Mouse (Mus musculus): ENCODE results near the gene Tyk2. TPM values are rescaled to one million over a fixed set of nuclear protein-coding genes. Genes with fewer than 3 reads are reported as not detected.

Gene Tyk2
- polyA plus RNA-seq, 1 experiment from 2014 or later: 8.0 TPM

DNA sequence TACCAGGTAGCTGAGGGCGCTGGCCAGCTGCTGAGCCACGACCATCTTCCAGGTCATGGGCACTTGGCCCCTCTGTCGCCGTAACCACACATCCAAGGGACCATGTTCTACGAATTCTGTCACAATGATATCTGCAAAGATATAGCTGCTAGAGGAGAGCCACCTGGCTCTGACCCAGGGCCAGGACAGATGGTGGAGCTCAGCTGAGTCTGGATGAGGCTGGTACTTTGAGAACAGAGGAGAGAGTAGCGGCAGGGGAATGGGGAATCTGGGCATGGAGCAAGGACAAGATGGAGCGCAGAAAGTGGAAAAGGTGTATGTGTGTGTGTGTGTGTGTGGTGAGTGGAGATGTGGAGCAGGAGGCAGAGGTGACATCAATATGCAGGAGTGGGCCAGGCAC is 16.9 kb downstream of the Tyk2 start:
- WGBS: 90% methylated on average over 7 of the region's 7 CpGs
- H3K9me3 ChIP-seq (ENCODE audit: control insufficient read depth, low read length): no peaks in the 10 kb centered on the region
- DNase-seq (ENCODE audit: low spot score): no peak
- no peak for ATAC-seq (ENCODE audit: low FRiP score)
- H3K27ac ChIP-seq (ENCODE audit: low read depth, low read length): no peak overlapping the region
- no peaks in the 10 kb centered on the region for H3K27me3 ChIP-seq (ENCODE audit: control insufficient read depth, insufficient read depth, low read length)
- H3K4me1 ChIP-seq (replicated peaks; ENCODE audit: control insufficient read depth, insufficient read depth, low read length): no peaks in the 10 kb centered on the region
- H3K36me3 ChIP-seq (ENCODE audit: control insufficient read depth, insufficient read depth, low read length): no peaks in the 10 kb centered on the region
- no peak overlapping the region for H3K4me2 ChIP-seq (replicated peaks; ENCODE audit: low read depth, low read length)
- no peak overlapping the region for H3K9ac ChIP-seq (ENCODE audit: low read depth, low read length)
- no peak overlapping the region for H3K4me3 ChIP-seq (ENCODE audit: low read depth, low read length)

- no peaks in the 10 kb centered on the region for H3K4me1 ChIP-seq (replicated peaks; ENCODE audit: control insufficient read depth, insufficient read depth, low read length)
- H3K9me3 ChIP-seq (ENCODE audit: control insufficient read depth, low read length): no peaks in the 10 kb centered on the region
- no peak overlapping the region for H3K4me3 ChIP-seq (ENCODE audit: low read depth, low read length)
- no peaks in the 10 kb centered on the region for H3K27me3 ChIP-seq (ENCODE audit: control insufficient read depth, insufficient read depth, low read length)
- H3K36me3 ChIP-seq (ENCODE audit: control insufficient read depth, insufficient read depth, low read length): no peaks in the 10 kb centered on the region
- 87% methylated on average over 6 of the region's 6 CpGs for WGBS
- H3K27ac ChIP-seq (ENCODE audit: low read depth, low read length): no peak overlapping the region
- DNase-seq (ENCODE audit: low spot score) (no peak), ATAC-seq (ENCODE audit: low FRiP score) (no peak)
- no peak overlapping the region for H3K9ac ChIP-seq (ENCODE audit: low read depth, low read length)
- H3K4me2 ChIP-seq (replicated peaks; ENCODE audit: low read depth, low read length): no peak overlapping the region
These were observed 17.3 kb downstream of the Tyk2 start for GRCm38 (mm10) chr9:21113751-21114150.

DNA sequence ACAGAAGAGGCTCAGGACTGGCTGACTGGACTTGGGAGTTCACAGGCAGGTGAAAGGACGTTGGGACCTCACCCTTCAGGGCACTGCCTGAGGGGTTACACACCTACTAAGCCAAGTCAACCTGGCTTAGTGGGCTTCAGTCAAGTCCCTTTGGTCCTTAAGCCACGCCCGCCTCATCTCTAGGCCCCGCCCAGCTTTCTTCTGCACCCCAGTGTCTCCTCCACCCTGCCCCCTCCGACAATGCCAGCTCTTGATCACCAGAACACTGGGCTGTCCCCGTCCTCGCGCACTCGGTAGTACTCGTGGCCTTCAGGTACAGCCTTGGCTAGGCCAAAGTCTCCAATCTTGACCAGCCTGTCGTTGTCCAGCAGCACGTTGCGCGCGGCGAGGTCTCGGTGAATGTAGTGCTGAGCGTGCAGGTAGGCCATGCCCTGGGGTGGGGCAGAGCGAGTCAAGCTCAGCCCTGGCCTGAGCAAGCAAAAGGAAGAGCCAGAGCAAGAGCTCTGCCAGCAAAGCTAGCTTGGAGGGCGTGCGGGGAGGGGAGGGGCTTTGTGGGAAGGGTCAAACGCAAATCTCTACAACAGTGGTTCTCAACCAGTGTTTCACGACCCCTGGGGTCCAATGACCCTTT is 23.3 kb downstream of the Tyk2 start:
- Histone ChIP-seq H3K4me1 (replicated peaks; ENCODE audit: control insufficient read depth, insufficient read depth, low read length) (0 out of 2 replicates have a peak, but pooled peaks cover 2% of the 10 kb centered on the region), H3K4me3 (ENCODE audit: low read depth, low read length) (no peak overlapping the region), H3K9me3 (ENCODE audit: control insufficient read depth, low read length) (no peaks in the 10 kb centered on the region), H3K27me3 (ENCODE audit: control insufficient read depth, insufficient read depth, low read length) (no peaks in the 10 kb centered on the region), H3K9ac (ENCODE audit: low read depth, low read length) (no peak overlapping the region), H3K4me2 (replicated peaks; ENCODE audit: low read depth, low read length) (no peak overlapping the region), H3K36me3 (ENCODE audit: control insufficient read depth, insufficient read depth, low read length) (no peaks in the 10 kb centered on the region), H3K27ac (ENCODE audit: low read depth, low read length) (no peak overlapping the region)
- ATAC-seq (ENCODE audit: low FRiP score) (no peak), DNase-seq (ENCODE audit: low spot score) (no peak)
- 44% methylated on average over 23 of the region's 23 CpGs for WGBS

GRCm38 (mm10) chr9:21105760-21106564 is 25.1 kb downstream of the Tyk2 start:
- ATAC-seq (ENCODE audit: low FRiP score): no peak
- Histone ChIP-seq H3K27me3 (ENCODE audit: control insufficient read depth, insufficient read depth, low read length) (no peaks in the 10 kb centered on the region), H3K27ac (ENCODE audit: low read depth, low read length) (no peak overlapping the region), H3K9ac (ENCODE audit: low read depth, low read length) (no peak overlapping the region), H3K4me1 (replicated peaks; ENCODE audit: control insufficient read depth, insufficient read depth, low read length) (0 out of 2 replicates have a peak, but pooled peaks cover 2% of the 10 kb centered on the region), H3K4me2 (replicated peaks; ENCODE audit: low read depth, low read length) (no peak overlapping the region), H3K9me3 (ENCODE audit: control insufficient read depth, low read length) (no peaks in the 10 kb centered on the region), H3K36me3 (ENCODE audit: control insufficient read depth, insufficient read depth, low read length) (no peaks in the 10 kb centered on the region), H3K4me3 (ENCODE audit: low read depth, low read length) (no peak overlapping the region)
- no peak for DNase-seq (ENCODE audit: low spot score)
- 82% methylated on average over 5 of the region's 5 CpGs for WGBS

DNA sequence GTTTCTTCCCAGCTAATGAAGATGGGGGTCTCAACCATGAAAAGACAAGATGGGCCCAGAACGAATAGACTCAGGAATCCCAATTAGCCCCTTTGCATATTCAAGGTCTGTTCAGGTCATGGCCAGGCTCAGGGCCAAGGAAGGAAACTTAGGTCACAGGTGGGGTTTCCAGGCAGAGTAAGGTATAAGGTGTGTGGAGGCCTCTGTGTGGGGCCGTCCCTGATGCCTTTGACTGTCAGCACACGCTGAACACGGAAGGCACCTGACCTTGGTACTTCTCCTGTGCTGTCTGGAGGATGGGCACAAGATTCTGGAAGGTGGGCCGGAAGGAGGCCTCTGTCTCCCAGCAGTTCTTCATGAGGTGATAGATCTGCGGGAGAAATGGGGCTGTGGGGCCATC is 26.2 kb downstream of the Tyk2 start:
- Histone ChIP-seq H3K9me3 (ENCODE audit: control insufficient read depth, low read length) (no peaks in the 10 kb centered on the region), H3K27ac (ENCODE audit: low read depth, low read length) (no peak overlapping the region), H3K4me1 (replicated peaks; ENCODE audit: control insufficient read depth, insufficient read depth, low read length) (0 out of 2 replicates have a peak, but pooled peaks cover 2% of the 10 kb centered on the region), H3K9ac (ENCODE audit: low read depth, low read length) (no peak overlapping the region), H3K4me3 (ENCODE audit: low read depth, low read length) (no peak overlapping the region), H3K36me3 (ENCODE audit: control insufficient read depth, insufficient read depth, low read length) (no peaks in the 10 kb centered on the region), H3K27me3 (ENCODE audit: control insufficient read depth, insufficient read depth, low read length) (no peaks in the 10 kb centered on the region), H3K4me2 (replicated peaks; ENCODE audit: low read depth, low read length) (no peak overlapping the region)
- WGBS: 88% methylated on average over 6 of the region's 6 CpGs
- DNase-seq (ENCODE audit: low spot score) (no peak), ATAC-seq (ENCODE audit: low FRiP score) (no peak)

DNA sequence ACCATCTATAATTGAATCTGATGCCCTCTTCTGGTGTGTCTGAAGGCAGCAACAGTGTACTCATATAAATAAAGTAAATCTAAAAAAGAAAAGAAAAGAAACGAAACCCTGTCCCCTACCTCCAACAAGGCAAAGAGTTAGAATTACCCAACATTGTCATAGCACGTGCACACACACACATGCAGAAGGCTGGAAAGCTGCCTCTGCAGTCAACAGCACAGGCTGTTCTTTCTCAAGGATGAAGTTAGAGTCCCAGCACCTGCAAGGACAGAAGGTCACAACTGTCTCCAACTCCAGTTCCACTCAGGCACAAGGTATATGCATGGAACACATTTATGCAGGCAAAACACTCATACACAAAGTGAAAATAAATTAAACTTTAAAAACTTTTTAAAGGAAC is 29.0 kb downstream of the Tyk2 start:
- DNase-seq (ENCODE audit: low spot score) (no peak), ATAC-seq (ENCODE audit: low FRiP score) (no peak)
- Histone ChIP-seq H3K36me3 (ENCODE audit: control insufficient read depth, insufficient read depth, low read length) (no peaks in the 10 kb centered on the region), H3K9me3 (ENCODE audit: control insufficient read depth, low read length) (no peaks in the 10 kb centered on the region), H3K27ac (ENCODE audit: low read depth, low read length) (no peak overlapping the region), H3K27me3 (ENCODE audit: control insufficient read depth, insufficient read depth, low read length) (no peaks in the 10 kb centered on the region), H3K9ac (ENCODE audit: low read depth, low read length) (no peak overlapping the region), H3K4me2 (replicated peaks; ENCODE audit: low read depth, low read length) (no peak overlapping the region), H3K4me1 (replicated peaks; ENCODE audit: control insufficient read depth, insufficient read depth, low read length) (0 out of 2 replicates have a peak, but pooled peaks cover 2% of the 10 kb centered on the region), H3K4me3 (ENCODE audit: low read depth, low read length) (no peak overlapping the region)
- WGBS: 96% methylated on average over 2 of the region's 2 CpGs

- Histone ChIP-seq H3K9me3 (ENCODE audit: control insufficient read depth, low read length) (no peaks in the 10 kb centered on the region), H3K4me3 (ENCODE audit: low read depth, low read length) (no peak overlapping the region), H3K4me2 (replicated peaks; ENCODE audit: low read depth, low read length) (no peak overlapping the region), H3K27ac (ENCODE audit: low read depth, low read length) (no peak overlapping the region), H3K9ac (ENCODE audit: low read depth, low read length) (no peak overlapping the region), H3K27me3 (ENCODE audit: control insufficient read depth, insufficient read depth, low read length) (no peaks in the 10 kb centered on the region), H3K4me1 (replicated peaks; ENCODE audit: control insufficient read depth, insufficient read depth, low read length) (0 out of 2 replicates have a peak, but pooled peaks cover 2% of the 10 kb centered on the region), H3K36me3 (ENCODE audit: control insufficient read depth, insufficient read depth, low read length) (no peaks in the 10 kb centered on the region)
- ATAC-seq (ENCODE audit: low FRiP score): no peak
- WGBS: 46% methylated on average over 15 of the region's 15 CpGs
- DNase-seq (ENCODE audit: low spot score): peak; percentile 21
These were observed 30.4 kb downstream of the Tyk2 start for GRCm38 (mm10) chr9:21100447-21101161.

- Histone ChIP-seq H3K4me1 (replicated peaks; ENCODE audit: control insufficient read depth, insufficient read depth, low read length) (no peaks in the 10 kb centered on the region), H3K36me3 (ENCODE audit: control insufficient read depth, insufficient read depth, low read length) (no peaks in the 10 kb centered on the region), H3K27ac (ENCODE audit: low read depth, low read length) (no peak overlapping the region), H3K9me3 (ENCODE audit: control insufficient read depth, low read length) (no peaks in the 10 kb centered on the region), H3K9ac (ENCODE audit: low read depth, low read length) (no peak overlapping the region), H3K4me3 (ENCODE audit: low read depth, low read length) (no peak overlapping the region), H3K27me3 (ENCODE audit: control insufficient read depth, insufficient read depth, low read length) (no peaks in the 10 kb centered on the region), H3K4me2 (replicated peaks; ENCODE audit: low read depth, low read length) (no peak overlapping the region)
- ATAC-seq (ENCODE audit: low FRiP score) (no peak), DNase-seq (ENCODE audit: low spot score) (no peak)
- 90% methylated on average over 8 of the region's 8 CpGs for WGBS
These were observed 33.2 kb downstream of the Tyk2 start for GRCm38 (mm10) chr9:21097793-21098192.
